Mouse (Mus musculus) kidney, postnatal 0 days (tissue): Measurements from ENCODE around the gene Meis1. TPM values are rescaled to one million over a fixed set of nuclear protein-coding genes. Genes with fewer than 3 reads are reported as not detected.

Source experiments
- ATAC-seq: fragments of 200-750 bp; cut with Nextera tagmentation; replicated peaks from 2 replicates; pipeline ENCODE4 v1.8.0; 2017; ENCODE audit warnings: low read depth, moderate number of reproducible peaks, moderate TSS enrichment, moderate library complexity; ENCODE audit not compliant: low FRiP score
- DNase-seq: peaks from one replicate; pipeline ENCODE4 v3.0.0-alpha.2; 2016; ENCODE audit warnings: low spot score
- H3K27ac ChIP-seq: fragments of 300-500 bp; sonication (generic); 2 replicates; pipeline ENCODE4 v1.5.1; 2014; ENCODE audit warnings: mild to moderate bottlenecking
- H3K27me3 ChIP-seq: fragments of 300-500 bp; sonication (generic); 2 replicates; pipeline ENCODE4 v1.6.1; 2014; ENCODE audit warnings: low read length, mixed read lengths; ENCODE audit not compliant: insufficient read depth
- H3K36me3 ChIP-seq: fragments of 300-500 bp; sonication (generic); 2 replicates; pipeline ENCODE4 v1.6.1; 2014; ENCODE audit warnings: low read length, mixed read lengths; ENCODE audit not compliant: insufficient read depth
- H3K4me1 ChIP-seq: fragments of 300-500 bp; sonication (generic); replicated peaks from 2 replicates; pipeline ENCODE4 v1.6.1; 2014; ENCODE audit warnings: antibody characterized with exemption, low read length, mixed read lengths; ENCODE audit not compliant: insufficient read depth
- H3K4me2 ChIP-seq: fragments of 300-500 bp; sonication (generic); 2 replicates; pipeline ENCODE4 v1.6.1; 2014; ENCODE audit warnings: mild to moderate bottlenecking, low read length, moderate library complexity, mixed read lengths
- H3K4me3 ChIP-seq: fragments of 300-500 bp; sonication (generic); replicated peaks from 2 replicates; pipeline ENCODE4 v1.5.1; 2014; ENCODE audit warnings: low read depth, low read length
- H3K9ac ChIP-seq: fragments of 300-500 bp; sonication (generic); 2 replicates; pipeline ENCODE4 v1.6.1; 2014; ENCODE audit warnings: low read depth, low read length
- H3K9me3 ChIP-seq: fragments of 300-500 bp; sonication (generic); replicated peaks from 2 replicates; pipeline ENCODE4 v1.6.1; 2016; ENCODE audit warnings: low read length, inconsistent platforms, mixed read lengths
- CTCF ChIP-seq: IDR thresholded peaks from 2 replicates; pipeline ENCODE4 v1.5.1; 2016; ENCODE audit warnings: antibody characterized with exemption, low read depth, mild to moderate bottlenecking, moderate library complexity
- WGBS: fragments of 180-500 bp; shearing (Covaris S2); extraction: QIAGEN DNeasy Blood & Tissue Kit; methylation state at CpG from one replicate; pipeline ENCODE4 v1.1.7; 2014; 5-methylcytosine and 5-hydroxymethylcytosine counted together
- polyA plus RNA-seq: library from polyadenylated mRNA; unstranded; fragments of >200 nt; fragmentation: Nextera tagmentation; extraction: Ambion mirVana; gene quantifications from 2 replicates; pipeline ENCODE4 v1.2.1, GENCODE M21; 2015

The Meis1 gene
- polyA plus RNA-seq, 1 experiment from 2014 or later: 59.0 TPM

- no peak for TF ChIP-seq CTCF
- Histone ChIP-seq H3K4me3 (no peak overlapping the region), H3K9me3 (no peaks in the 10 kb centered on the region), H3K27me3 (no peaks in the 10 kb centered on the region), H3K4me1 (no peaks in the 10 kb centered on the region), H3K27ac (no peak overlapping the region), H3K4me2 (no peak overlapping the region), H3K9ac (no peak overlapping the region), H3K36me3 (peaks cover 21% of the 10 kb centered on the region; the same call in 1 of the 2 replicates)
- WGBS: 71% methylated on average over 6 of the region's 6 CpGs
- no peak for ATAC-seq
- DNase-seq: no peak
Observed at GRCm38 (mm10) chr11:18992796-18993195, 26.0 kb downstream of the Meis1 start.

- peak; percentile 33 for DNase-seq
- Histone ChIP-seq H3K4me1 (no peaks in the 10 kb centered on the region), H3K27me3 (no peaks in the 10 kb centered on the region), H3K9ac (no peak overlapping the region), H3K36me3 (peaks cover 25% of the 10 kb centered on the region; the same call in 1 of the 2 replicates), H3K9me3 (no peaks in the 10 kb centered on the region), H3K4me2 (no peak overlapping the region), H3K27ac (no peak overlapping the region), H3K4me3 (no peak overlapping the region)
- no peak for ATAC-seq
- 66% methylated on average over 6 of the region's 6 CpGs for WGBS
- no peak for TF ChIP-seq CTCF
Observed at GRCm38 (mm10) chr11:18990244-18990677, 28.5 kb downstream of the Meis1 start.

- H3K4me2 ChIP-seq: no peak overlapping the region
- DNase-seq (no peak), ATAC-seq (no peak)
- H3K27me3 ChIP-seq: no peaks in the 10 kb centered on the region
- TF ChIP-seq CTCF: no peak
- no peaks in the 10 kb centered on the region for H3K9me3 ChIP-seq
- 32% methylated on average over 6 of the region's 6 CpGs for WGBS
- no peak overlapping the region for H3K4me3 ChIP-seq
- H3K9ac ChIP-seq: no peak overlapping the region
- no peaks in the 10 kb centered on the region for H3K4me1 ChIP-seq
- H3K36me3 ChIP-seq: peaks cover 25% of the 10 kb centered on the region; the same call in 1 of the 2 replicates
- no peak overlapping the region for H3K27ac ChIP-seq
Observed at GRCm38 (mm10) chr11:18989669-18990243, 29.0 kb downstream of the Meis1 start.

- WGBS: 78% methylated on average over 4 of the region's 4 CpGs
- TF ChIP-seq CTCF: no peak
- no peak overlapping the region for H3K9ac ChIP-seq
- ATAC-seq: no peak
- no peak overlapping the region for H3K4me3 ChIP-seq
- H3K36me3 ChIP-seq: peaks cover 21% of the 10 kb centered on the region; the same call in 1 of the 2 replicates
- H3K27me3 ChIP-seq: no peaks in the 10 kb centered on the region
- H3K9me3 ChIP-seq: no peaks in the 10 kb centered on the region
- no peak for DNase-seq
- no peaks in the 10 kb centered on the region for H3K4me1 ChIP-seq
- no peak overlapping the region for H3K27ac ChIP-seq
- no peak overlapping the region for H3K4me2 ChIP-seq
Observed at GRCm38 (mm10) chr11:18988637-18989263, 30.0 kb downstream of the Meis1 start.

- H3K4me3 ChIP-seq: no peak overlapping the region
- no peak for ATAC-seq
- peaks cover 21% of the 10 kb centered on the region; the same call in 1 of the 2 replicates for H3K36me3 ChIP-seq
- no peak overlapping the region for H3K4me2 ChIP-seq
- no peaks in the 10 kb centered on the region for H3K9me3 ChIP-seq
- H3K4me1 ChIP-seq: 0 out of 2 replicates have a peak, but pooled peaks cover 4% of the 10 kb centered on the region
- H3K9ac ChIP-seq: no peak overlapping the region
- WGBS: 77% methylated on average over 2 of the region's 2 CpGs
- H3K27me3 ChIP-seq: no peaks in the 10 kb centered on the region
- H3K27ac ChIP-seq: no peak overlapping the region
- no peak for DNase-seq
- no peak for TF ChIP-seq CTCF
Observed at GRCm38 (mm10) chr11:18983813-18984212, 35.0 kb downstream of the Meis1 start.

GRCm38 (mm10) chr11:18983294-18983693 is 35.5 kb downstream of the Meis1 start:
- TF ChIP-seq CTCF: no peak
- Histone ChIP-seq H3K4me1 (0 out of 2 replicates have a peak, but pooled peaks cover 4% of the 10 kb centered on the region), H3K9me3 (no peaks in the 10 kb centered on the region), H3K27me3 (no peaks in the 10 kb centered on the region), H3K4me3 (no peak overlapping the region), H3K27ac (no peak overlapping the region), H3K4me2 (no peak overlapping the region), H3K36me3 (peaks cover 16% of the 10 kb centered on the region; the same call in 1 of the 2 replicates), H3K9ac (no peak overlapping the region)
- DNase-seq (no peak), ATAC-seq (no peak)
- WGBS: 71% methylated on average over 7 of the region's 7 CpGs
